Mouse (Mus musculus): ENCODE data around the gene Apbb2.

DNA sequence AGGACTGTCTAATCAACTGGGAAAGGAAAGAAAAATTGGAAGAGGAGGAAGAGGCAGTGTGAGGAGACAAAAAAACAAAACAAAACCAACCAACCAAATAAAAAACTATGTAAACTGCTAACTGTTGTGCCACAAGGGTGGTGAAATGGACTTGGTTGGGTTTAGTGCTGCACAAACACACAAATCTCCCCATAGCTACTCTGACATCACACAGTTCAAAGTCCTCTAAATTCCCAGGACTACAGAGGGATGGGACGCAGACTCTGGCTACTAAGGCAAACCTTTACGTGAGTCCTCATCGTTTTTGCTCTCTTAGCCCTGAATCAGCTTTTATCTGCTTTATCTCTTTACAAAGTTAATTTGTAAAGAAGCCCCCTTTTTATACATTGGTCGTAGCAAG lies 183.4 kb downstream of the Apbb2 start:
- TF ChIP-seq CTCF (conservative IDR thresholded peaks at IDR 0.05; ENCODE audit: low read length): no peak
- no peak for TF ChIP-seq NANOG (IDR thresholded peaks at IDR 0.05; ENCODE audit: borderline replicate concordance, low read length)
- TF ChIP-seq POU5F1 (IDR thresholded peaks at IDR 0.05; ENCODE audit: borderline replicate concordance, low read length): no peak
